Comparison of ENCODE assay signal across 17 mouse cellular contexts in the genomic region with DNA sequence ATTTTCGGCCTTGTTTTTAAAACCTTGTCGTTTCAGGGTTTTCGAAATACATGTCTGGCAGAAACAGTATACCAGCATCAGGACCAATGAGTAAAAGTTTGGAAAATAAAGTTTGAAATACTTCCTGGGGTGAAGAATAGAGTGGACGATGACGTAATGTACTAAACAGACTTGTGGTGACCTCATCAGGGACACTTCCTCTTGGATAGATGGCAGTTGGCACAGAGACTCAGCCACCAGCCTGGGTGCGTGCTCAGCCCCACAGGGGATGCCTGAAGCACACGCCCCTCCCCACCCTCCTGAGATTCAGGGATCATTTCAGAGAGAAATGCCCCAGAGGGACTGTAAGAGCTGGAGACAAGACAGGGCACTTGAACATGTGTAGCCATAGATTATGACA.
DNase-seq lines count a peak whose midpoint lies in the region; ATAC-seq and TF ChIP-seq lines count a peak whose summit lies in the region.
"Had no signal": no experiment of that assay in that cellular context is flagged by ENCODE, and none has a peak within 500 bp of the region (broad histone marks: within the 10 kb centered on the region; RNA-seq: fewer than 3 reads in every experiment).

No protein-coding gene starts in this region.

- no peak overlapping the region for H3K4me2 ChIP-seq in forebrain, embryonic 14.5 days (ENCODE audit: low read length)
- H3K4me2 ChIP-seq in forebrain, embryonic 15.5 days (replicated peaks) = no peak overlapping the region
- H3K4me2 ChIP-seq in hindbrain, embryonic 16.5 days (ENCODE audit: low read length) = no peak overlapping the region
- no peak overlapping the region for H3K4me2 ChIP-seq in hindbrain, postnatal 0 days (ENCODE audit: low read depth, low read length)
- no peak overlapping the region for H3K4me2 ChIP-seq in midbrain, embryonic 16.5 days (ENCODE audit: low read length)
- no peak overlapping the region for H3K4me2 ChIP-seq in midbrain, embryonic 11.5 days
- H3K4me2 ChIP-seq: liver, embryonic 15.5 days had no signal

- no peak overlapping the region for H3K27ac ChIP-seq in forebrain, embryonic 14.5 days (ENCODE audit: low read depth, low read length)
- no peak overlapping the region for H3K27ac ChIP-seq in forebrain, embryonic 15.5 days (replicated peaks)
- H3K27ac ChIP-seq in hindbrain, embryonic 16.5 days (ENCODE audit: low read depth, low read length) = no peak overlapping the region
- no peak overlapping the region for H3K27ac ChIP-seq in hindbrain, postnatal 0 days
- H3K27ac ChIP-seq in midbrain, embryonic 16.5 days (ENCODE audit: low read length) = no peak overlapping the region
- no peak overlapping the region for H3K27ac ChIP-seq in midbrain, embryonic 11.5 days (ENCODE audit: low read depth, low read length)
- H3K27ac ChIP-seq: liver, embryonic 15.5 days had no signal

- H3K4me1 ChIP-seq in forebrain, embryonic 14.5 days (ENCODE audit: control insufficient read depth, insufficient read depth, low read length) = peaks cover 21% of the 10 kb centered on the region
- peaks cover 41% of the 10 kb centered on the region for H3K4me1 ChIP-seq in forebrain, embryonic 15.5 days
- H3K4me1 ChIP-seq in hindbrain, embryonic 16.5 days (ENCODE audit: control insufficient read depth, insufficient read depth, low read depth, low read length) = peaks cover 25% of the 10 kb centered on the region
- H3K4me1 ChIP-seq in hindbrain, postnatal 0 days (ENCODE audit: insufficient read depth, low read length) = peaks cover 17% of the 10 kb centered on the region
- H3K4me1 ChIP-seq in midbrain, embryonic 16.5 days (ENCODE audit: control insufficient read depth, insufficient read depth, low read length) = peaks cover 21% of the 10 kb centered on the region; the same call in 1 of the 2 replicates
- H3K4me1 ChIP-seq in midbrain, embryonic 11.5 days (ENCODE audit: control insufficient read depth, insufficient read depth, low read length) = peaks cover 28% of the 10 kb centered on the region

- peak; percentile 64 for ATAC-seq in forebrain, embryonic 14.5 days
- no peak; the same call in 1 of the 2 replicates for ATAC-seq in forebrain, embryonic 15.5 days (replicated peaks)
- 0 out of 2 replicates have a peak, but pooled peaks have one; percentile 5 for ATAC-seq in hindbrain, embryonic 16.5 days
- ATAC-seq in hindbrain, postnatal 0 days = no peak
- peak; percentile 29; the same call in 1 of the 2 replicates for ATAC-seq in midbrain, embryonic 16.5 days
- ATAC-seq in midbrain, embryonic 11.5 days (ENCODE audit: low FRiP score) = no peak

- no peaks in the 10 kb centered on the region for H3K9me3 ChIP-seq in forebrain, embryonic 14.5 days (replicated peaks; ENCODE audit: control insufficient read depth, low read length)
- no peaks in the 10 kb centered on the region for H3K9me3 ChIP-seq in forebrain, embryonic 15.5 days
- no peaks in the 10 kb centered on the region for H3K9me3 ChIP-seq in hindbrain, embryonic 16.5 days (ENCODE audit: control insufficient read depth, low read length)
- no peaks in the 10 kb centered on the region for H3K9me3 ChIP-seq in hindbrain, postnatal 0 days (ENCODE audit: low read length)
- H3K9me3 ChIP-seq in midbrain, embryonic 16.5 days (replicated peaks; ENCODE audit: control insufficient read depth, low read length, poor library complexity, severe bottlenecking) = no peaks in the 10 kb centered on the region
- H3K9me3 ChIP-seq in midbrain, embryonic 11.5 days (ENCODE audit: control insufficient read depth, low read length) = no peaks in the 10 kb centered on the region
- H3K9me3 ChIP-seq: liver, embryonic 15.5 days had no signal

- no peaks in the 10 kb centered on the region for H3K36me3 ChIP-seq in forebrain, embryonic 14.5 days (ENCODE audit: control insufficient read depth, insufficient read depth, low read length)
- no peaks in the 10 kb centered on the region for H3K36me3 ChIP-seq in forebrain, embryonic 15.5 days
- H3K36me3 ChIP-seq in hindbrain, embryonic 16.5 days (ENCODE audit: control insufficient read depth, insufficient read depth, low read length) = no peaks in the 10 kb centered on the region
- no peaks in the 10 kb centered on the region for H3K36me3 ChIP-seq in hindbrain, postnatal 0 days (ENCODE audit: insufficient read depth, low read length)
- no peaks in the 10 kb centered on the region for H3K36me3 ChIP-seq in midbrain, embryonic 16.5 days (ENCODE audit: control insufficient read depth, insufficient read depth, low read length)
- H3K36me3 ChIP-seq in midbrain, embryonic 11.5 days (ENCODE audit: control insufficient read depth, insufficient read depth, low read length) = no peaks in the 10 kb centered on the region
- H3K36me3 ChIP-seq: liver, embryonic 15.5 days had no signal

- no peak for TF ChIP-seq CTCF in hindbrain, postnatal 0 days (IDR thresholded peaks at IDR 0.05; ENCODE audit: low read depth)

- no peak overlapping the region for H3K4me3 ChIP-seq in forebrain, embryonic 14.5 days (ENCODE audit: low read depth, low read length)
- H3K4me3 ChIP-seq in forebrain, embryonic 15.5 days = no peak overlapping the region
- H3K4me3 ChIP-seq in hindbrain, embryonic 16.5 days (ENCODE audit: low read length) = no peak overlapping the region
- no peak overlapping the region for H3K4me3 ChIP-seq in hindbrain, postnatal 0 days (ENCODE audit: low read length)
- H3K4me3 ChIP-seq in midbrain, embryonic 16.5 days (ENCODE audit: low read depth, low read length) = no peak overlapping the region
- no peak overlapping the region for H3K4me3 ChIP-seq in midbrain, embryonic 11.5 days (ENCODE audit: low read depth, low read length)
- H3K4me3 ChIP-seq: liver, embryonic 15.5 days had no signal

- no peak for DNase-seq in forebrain, embryonic 14.5 days (ENCODE audit: low spot score)
- DNase-seq in hindbrain, postnatal 0 days (ENCODE audit: low spot score) = no peak
- no peak for DNase-seq in midbrain, embryonic 11.5 days (ENCODE audit: low spot score, missing footprints)
- no peak for DNase-seq in frontal cortex, adult 2 months (ENCODE audit: extremely low spot score in 1 of 2, low spot score in 1 of 2)
- DNase-seq in adrenal gland, adult (ENCODE audit: inconsistent age in 2 of 2, low spot score in 1 of 2) = no peak
- DNase-seq: adrenal gland, adult 8-10 months; B cell, adult 2 months; cerebellum, adult 9-10 months; kidney, adult 11 months; kidney, postnatal 14 days; left cerebral cortex, postnatal 4 days; spleen, adult 18-20 months; thymus, postnatal 4 days had no signal

- WGBS in forebrain, embryonic 14.5 days = 70% methylated on average over 7 of the region's 7 CpGs
- 59% methylated on average over 7 of the region's 7 CpGs for WGBS in forebrain, embryonic 15.5 days
- WGBS in hindbrain, embryonic 16.5 days = 67% methylated on average over 7 of the region's 7 CpGs
- WGBS in hindbrain, postnatal 0 days = 69% methylated on average over 7 of the region's 7 CpGs
- 71% methylated on average over 7 of the region's 7 CpGs for WGBS in midbrain, embryonic 16.5 days
- WGBS in midbrain, embryonic 11.5 days = 93% methylated on average over 7 of the region's 7 CpGs

- no peak overlapping the region for H3K9ac ChIP-seq in forebrain, embryonic 14.5 days (ENCODE audit: low read length)
- H3K9ac ChIP-seq in forebrain, embryonic 15.5 days (replicated peaks) = no peak overlapping the region
- no peak overlapping the region for H3K9ac ChIP-seq in hindbrain, embryonic 16.5 days (ENCODE audit: low read depth, low read length)
- no peak overlapping the region for H3K9ac ChIP-seq in hindbrain, postnatal 0 days (replicated peaks; ENCODE audit: low read length)
- no peak overlapping the region for H3K9ac ChIP-seq in midbrain, embryonic 16.5 days (ENCODE audit: low read depth, low read length)
- no peak overlapping the region for H3K9ac ChIP-seq in midbrain, embryonic 11.5 days (ENCODE audit: low read length)
- H3K9ac ChIP-seq: liver, embryonic 15.5 days had no signal

- H3K27me3 ChIP-seq in forebrain, embryonic 14.5 days (replicated peaks; ENCODE audit: control insufficient read depth, insufficient read depth, low read length) = no peaks in the 10 kb centered on the region
- no peaks in the 10 kb centered on the region for H3K27me3 ChIP-seq in forebrain, embryonic 15.5 days
- no peaks in the 10 kb centered on the region for H3K27me3 ChIP-seq in hindbrain, embryonic 16.5 days (replicated peaks; ENCODE audit: control insufficient read depth, insufficient read depth, low read length)
- H3K27me3 ChIP-seq in hindbrain, postnatal 0 days (ENCODE audit: insufficient read depth, low read length) = no peaks in the 10 kb centered on the region
- no peaks in the 10 kb centered on the region for H3K27me3 ChIP-seq in midbrain, embryonic 16.5 days (ENCODE audit: control insufficient read depth, insufficient read depth, low read depth, low read length)
- no peaks in the 10 kb centered on the region for H3K27me3 ChIP-seq in midbrain, embryonic 11.5 days (ENCODE audit: control insufficient read depth, insufficient read depth, low read length)
- H3K27me3 ChIP-seq: liver, embryonic 15.5 days had no signal

Comparison
In these comparisons a context has a peak if more than half of its experiments do, and no peak if none do; other contexts are left out.
1. ATAC-seq: peak in forebrain, embryonic 14.5 days (single experiment), hindbrain, embryonic 16.5 days (single experiment) and midbrain, embryonic 16.5 days (single experiment); none in forebrain, embryonic 15.5 days (single experiment), hindbrain, postnatal 0 days (single experiment) and midbrain, embryonic 11.5 days (single experiment).